Mouse (Mus musculus): ENCODE measurements at regions not wholly inside any gene's neighbourhood (a gene's known extent, or its start where the extent isn't known, plus 50 kb on each side); places are given as distances from the start of the nearest gene placed in this dataset.

GRCm38 (mm10) chr1:73411452-73411851 is 395.7 kb upstream of the Tnp1 start:
- DNase-seq (no peak), ATAC-seq (ENCODE audit: low read depth) (no peak)
- no peaks in the 10 kb centered on the region for H3K27me3 ChIP-seq
- no peaks in the 10 kb centered on the region for H3K4me1 ChIP-seq (replicated peaks)
- H3K36me3 ChIP-seq: no peaks in the 10 kb centered on the region
- H3K9ac ChIP-seq: no peak overlapping the region
- no peak overlapping the region for H3K4me3 ChIP-seq (replicated peaks)
- 76% methylated on average over 2 of the region's 2 CpGs for WGBS (ENCODE audit: insufficient replicate concordance)
- no peak overlapping the region for H3K27ac ChIP-seq
- no peaks in the 10 kb centered on the region for H3K9me3 ChIP-seq (replicated peaks)
- H3K4me2 ChIP-seq: no peak overlapping the region

GRCm38 (mm10) chr1:73399178-73399577 is 383.5 kb upstream of the Tnp1 start:
- Histone ChIP-seq H3K27me3 (no peaks in the 10 kb centered on the region), H3K27ac (no peak overlapping the region), H3K4me1 (replicated peaks) (no peaks in the 10 kb centered on the region), H3K9ac (no peak overlapping the region), H3K9me3 (replicated peaks) (no peaks in the 10 kb centered on the region), H3K4me2 (no peak overlapping the region), H3K36me3 (no peaks in the 10 kb centered on the region), H3K4me3 (replicated peaks) (no peak overlapping the region)
- DNase-seq (no peak), ATAC-seq (ENCODE audit: low read depth) (no peak)
- WGBS (ENCODE audit: insufficient replicate concordance): 56% methylated on average over 3 of the region's 3 CpGs

- Histone ChIP-seq H3K36me3 (no peaks in the 10 kb centered on the region), H3K27me3 (no peaks in the 10 kb centered on the region), H3K4me3 (replicated peaks) (no peak overlapping the region), H3K4me1 (replicated peaks) (no peaks in the 10 kb centered on the region), H3K4me2 (no peak overlapping the region), H3K9ac (no peak overlapping the region), H3K27ac (no peak overlapping the region), H3K9me3 (replicated peaks) (no peaks in the 10 kb centered on the region)
- DNase-seq (no peak), ATAC-seq (ENCODE audit: low read depth) (no peak)
- WGBS (ENCODE audit: insufficient replicate concordance): 34% methylated on average over 1 of the region's 1 CpGs
Observed at GRCm38 (mm10) chr1:73395034-73395433, 379.3 kb upstream of the Tnp1 start.

- no peak overlapping the region for H3K4me3 ChIP-seq (replicated peaks)
Observed at GRCm38 (mm10) chr1:73394466-73394865, 378.8 kb upstream of the Tnp1 start.

GRCm38 (mm10) chr1:73392077-73392476 is 376.4 kb upstream of the Tnp1 start:
- 63% methylated on average over 10 of the region's 10 CpGs for WGBS (ENCODE audit: insufficient replicate concordance)
- no peaks in the 10 kb centered on the region for H3K27me3 ChIP-seq
- H3K9me3 ChIP-seq (replicated peaks): no peaks in the 10 kb centered on the region
- ATAC-seq (ENCODE audit: low read depth): no peak
- DNase-seq: no peak
- H3K27ac ChIP-seq: no peak overlapping the region
- no peak overlapping the region for H3K4me2 ChIP-seq
- no peak overlapping the region for H3K4me3 ChIP-seq (replicated peaks)
- H3K4me1 ChIP-seq (replicated peaks): no peaks in the 10 kb centered on the region
- no peak overlapping the region for H3K9ac ChIP-seq
- H3K36me3 ChIP-seq: no peaks in the 10 kb centered on the region

More at GRCm38 (mm10) chr1:73394466-73394865, 378.8 kb upstream of the Tnp1 start:
- no peak overlapping the region for H3K9ac ChIP-seq
- no peaks in the 10 kb centered on the region for H3K9me3 ChIP-seq (replicated peaks)
- DNase-seq: no peak
- H3K27me3 ChIP-seq: no peaks in the 10 kb centered on the region
- no peaks in the 10 kb centered on the region for H3K36me3 ChIP-seq
- H3K4me1 ChIP-seq (replicated peaks): no peaks in the 10 kb centered on the region
- H3K4me2 ChIP-seq: no peak overlapping the region
- no peak overlapping the region for H3K27ac ChIP-seq
- 38% methylated on average over 1 of the region's 1 CpGs for WGBS (ENCODE audit: insufficient replicate concordance)
- no peak for ATAC-seq (ENCODE audit: low read depth)

- Histone ChIP-seq H3K4me3 (replicated peaks) (no peak overlapping the region), H3K4me2 (no peak overlapping the region), H3K9ac (no peak overlapping the region), H3K4me1 (replicated peaks) (no peaks in the 10 kb centered on the region), H3K9me3 (replicated peaks) (no peaks in the 10 kb centered on the region), H3K27me3 (no peaks in the 10 kb centered on the region), H3K27ac (no peak overlapping the region), H3K36me3 (no peaks in the 10 kb centered on the region)
- 59% methylated on average over 3 of the region's 3 CpGs for WGBS (ENCODE audit: insufficient replicate concordance)
- no peak for ATAC-seq (ENCODE audit: low read depth)
- DNase-seq: no peak
Observed at GRCm38 (mm10) chr1:73389976-73390375, 374.3 kb upstream of the Tnp1 start.

- Histone ChIP-seq H3K9me3 (replicated peaks) (no peaks in the 10 kb centered on the region), H3K9ac (no peak overlapping the region), H3K27me3 (no peaks in the 10 kb centered on the region), H3K4me2 (no peak overlapping the region), H3K4me1 (replicated peaks) (no peaks in the 10 kb centered on the region), H3K4me3 (replicated peaks) (no peak overlapping the region), H3K36me3 (no peaks in the 10 kb centered on the region), H3K27ac (no peak overlapping the region)
- DNase-seq: no peak
- no peak for ATAC-seq (ENCODE audit: low read depth)
- WGBS (ENCODE audit: insufficient replicate concordance): 57% methylated on average over 3 of the region's 3 CpGs
Observed at GRCm38 (mm10) chr1:73389174-73389573, 373.5 kb upstream of the Tnp1 start.

- ATAC-seq (ENCODE audit: low read depth) (no peak), DNase-seq (no peak)
- H3K27ac ChIP-seq: no peak overlapping the region
- no peaks in the 10 kb centered on the region for H3K36me3 ChIP-seq
- H3K4me3 ChIP-seq (replicated peaks): no peak overlapping the region
- no peak overlapping the region for H3K9ac ChIP-seq
- no peaks in the 10 kb centered on the region for H3K9me3 ChIP-seq (replicated peaks)
- H3K4me1 ChIP-seq (replicated peaks): no peaks in the 10 kb centered on the region
- no peaks in the 10 kb centered on the region for H3K27me3 ChIP-seq
- WGBS (ENCODE audit: insufficient replicate concordance): 71% methylated on average over 9 of the region's 9 CpGs
- H3K4me2 ChIP-seq: no peak overlapping the region
Observed at GRCm38 (mm10) chr1:73381578-73381977, 365.9 kb upstream of the Tnp1 start.

- Histone ChIP-seq H3K4me1 (replicated peaks) (no peaks in the 10 kb centered on the region), H3K27ac (no peak overlapping the region), H3K27me3 (no peaks in the 10 kb centered on the region), H3K4me3 (replicated peaks) (no peak overlapping the region), H3K36me3 (no peaks in the 10 kb centered on the region), H3K9me3 (replicated peaks) (no peaks in the 10 kb centered on the region), H3K4me2 (no peak overlapping the region), H3K9ac (no peak overlapping the region)
- ATAC-seq (ENCODE audit: low read depth): no peak
- no peak for DNase-seq
- 57% methylated on average over 7 of the region's 7 CpGs for WGBS (ENCODE audit: insufficient replicate concordance)
Observed at GRCm38 (mm10) chr1:73374531-73375375, 359.0 kb upstream of the Tnp1 start.

GRCm38 (mm10) chr1:73368222-73368621 is 352.5 kb upstream of the Tnp1 start:
- WGBS (ENCODE audit: insufficient replicate concordance): 46% methylated on average over 5 of the region's 5 CpGs
- no peaks in the 10 kb centered on the region for H3K36me3 ChIP-seq

GRCm38 (mm10) chr1:73365842-73366241 is 350.1 kb upstream of the Tnp1 start:
- Histone ChIP-seq H3K9me3 (replicated peaks) (no peaks in the 10 kb centered on the region), H3K9ac (no peak overlapping the region), H3K4me1 (replicated peaks) (0 out of 2 replicates have a peak, but pooled peaks cover 3% of the 10 kb centered on the region), H3K36me3 (no peaks in the 10 kb centered on the region), H3K4me3 (replicated peaks) (no peak overlapping the region), H3K4me2 (no peak overlapping the region), H3K27me3 (no peaks in the 10 kb centered on the region), H3K27ac (no peak overlapping the region)
- ATAC-seq (ENCODE audit: low read depth) (no peak), DNase-seq (no peak)
- 47% methylated on average over 4 of the region's 4 CpGs for WGBS (ENCODE audit: insufficient replicate concordance)

More at GRCm38 (mm10) chr1:73368222-73368621, 352.5 kb upstream of the Tnp1 start:
- Histone ChIP-seq H3K4me1 (replicated peaks) (no peaks in the 10 kb centered on the region), H3K27me3 (no peaks in the 10 kb centered on the region), H3K9ac (no peak overlapping the region), H3K27ac (no peak overlapping the region), H3K4me3 (replicated peaks) (no peak overlapping the region), H3K9me3 (replicated peaks) (no peaks in the 10 kb centered on the region), H3K4me2 (no peak overlapping the region)
- no peak for ATAC-seq (ENCODE audit: low read depth)
- no peak for DNase-seq

GRCm38 (mm10) chr1:73364300-73364683 is 348.6 kb upstream of the Tnp1 start:
- DNase-seq (no peak), ATAC-seq (ENCODE audit: low read depth) (no peak)
- H3K27ac ChIP-seq: no peak overlapping the region
- no peak overlapping the region for H3K9ac ChIP-seq
- H3K9me3 ChIP-seq (replicated peaks): no peaks in the 10 kb centered on the region
- H3K4me2 ChIP-seq: no peak overlapping the region
- H3K4me3 ChIP-seq (replicated peaks): no peak overlapping the region
- 0 out of 2 replicates have a peak, but pooled peaks cover 3% of the 10 kb centered on the region for H3K4me1 ChIP-seq (replicated peaks)
- WGBS (ENCODE audit: insufficient replicate concordance): 65% methylated on average over 7 of the region's 7 CpGs
- H3K36me3 ChIP-seq: no peaks in the 10 kb centered on the region
- no peaks in the 10 kb centered on the region for H3K27me3 ChIP-seq
